Mouse (Mus musculus) embryonic fibroblast, embryonic 13.5 days (primary cell): ENCODE measurements around the gene Cd37.

Source experiments
- CTCF ChIP-seq: IDR thresholded peaks from 2 replicates; pipeline ENCODE4 v1.5.1; 2011; ENCODE audit warnings: mild to moderate bottlenecking, control low read depth, low read length, moderate library complexity, borderline replicate concordance; ENCODE audit not compliant: insufficient read depth
- POLR2A ChIP-seq: IDR thresholded peaks from 2 replicates; pipeline ENCODE4 v1.6.1; 2011; ENCODE audit warnings: low read depth, mild to moderate bottlenecking, control low read depth, low read length, moderate library complexity

- no peak for TF ChIP-seq CTCF
- TF ChIP-seq POLR2A: no peak
Measured at GRCm38 (mm10) chr7:45265518-45265917, 26.6 kb upstream of the Cd37 start.
